Mouse (Mus musculus): ENCODE results near the gene Rnasel. TPM values are rescaled to one million over a fixed set of nuclear protein-coding genes. Genes with fewer than 3 reads are reported as not detected.
A peak's percentile ranks its signal among the peaks of the same experiment; 100 is the strongest.

Gene Rnasel
- polyA plus RNA-seq, 1 experiment from 2014 or later, result 24.5 TPM

DNA sequence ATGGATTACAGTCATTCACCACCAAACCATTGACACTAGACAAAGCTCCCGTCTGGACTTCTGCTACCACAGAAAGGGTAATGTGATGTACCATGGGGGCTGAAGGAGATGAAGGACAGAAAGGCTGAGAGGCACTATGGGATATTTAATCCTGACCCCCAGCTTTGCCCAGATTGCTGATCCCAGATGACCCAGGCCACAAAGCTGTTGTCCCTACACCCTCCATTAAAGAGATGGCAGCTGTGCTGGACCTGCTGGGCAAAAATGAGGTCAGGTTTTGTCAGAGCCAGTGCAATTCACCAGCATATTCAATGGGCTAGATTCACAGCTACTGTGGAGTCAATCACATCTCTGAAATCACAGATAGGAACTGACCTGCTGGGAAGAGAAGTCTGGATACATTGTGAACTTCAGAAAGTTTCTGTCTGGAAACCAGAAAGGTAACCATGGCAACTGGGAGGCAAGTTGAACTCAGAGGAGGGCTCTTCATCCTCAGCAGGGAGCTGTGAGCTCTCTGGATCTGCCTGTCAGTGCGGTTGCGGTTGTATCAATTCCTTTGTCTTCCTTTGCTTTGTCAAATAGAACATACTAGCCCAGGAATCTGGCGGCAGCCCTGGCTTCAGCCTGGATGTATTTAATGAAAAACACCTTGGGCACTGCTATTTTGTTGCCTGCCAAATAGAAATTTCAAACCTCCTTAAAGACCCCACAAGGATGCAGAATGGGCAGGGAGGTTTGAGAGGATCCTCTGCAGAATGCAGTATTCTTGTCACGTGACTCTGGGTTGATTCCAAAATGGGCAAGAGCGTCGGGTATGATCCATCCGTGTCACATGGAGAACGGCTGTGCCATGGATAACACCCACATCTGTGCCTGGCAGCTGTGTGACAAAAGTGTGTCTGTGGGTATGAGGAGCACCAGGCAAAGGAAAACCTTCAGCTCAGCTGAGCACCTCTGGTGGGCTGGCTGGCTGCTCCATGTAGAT is 11.8 kb upstream of the Rnasel start:
- WGBS (ENCODE audit: insufficient replicate concordance), result 46% methylated on average over 9 of the region's 9 CpGs
- H3K4me3 ChIP-seq (replicated peaks), result no peak overlapping the region
- no peaks in the 10 kb centered on the region for H3K9me3 ChIP-seq (replicated peaks)
- 0 out of 2 replicates have a peak, but pooled peaks cover 4% of the 10 kb centered on the region for H3K4me1 ChIP-seq (replicated peaks)
- no peak overlapping the region for H3K9ac ChIP-seq
- no peaks in the 10 kb centered on the region for H3K36me3 ChIP-seq (replicated peaks)
- no peak overlapping the region for H3K27ac ChIP-seq (replicated peaks)
- no peak for ATAC-seq (ENCODE audit: insufficient read depth)
- no peak overlapping the region for H3K4me2 ChIP-seq
- H3K27me3 ChIP-seq, result peaks cover 46% of the 10 kb centered on the region

- Histone ChIP-seq H3K9ac (no peak overlapping the region), H3K4me2 (peak overlapping the region; percentile 54), H3K27me3 (peaks cover 52% of the 10 kb centered on the region), H3K4me1 (replicated peaks) (0 out of 2 replicates have a peak, but pooled peaks cover 4% of the 10 kb centered on the region), H3K36me3 (replicated peaks) (no peaks in the 10 kb centered on the region), H3K9me3 (replicated peaks) (no peaks in the 10 kb centered on the region), H3K27ac (replicated peaks) (no peak overlapping the region), H3K4me3 (replicated peaks) (no peak overlapping the region)
- WGBS (ENCODE audit: insufficient replicate concordance), result 17% methylated on average over 13 of the region's 13 CpGs
- ATAC-seq (ENCODE audit: insufficient read depth), result no peak
Observed at GRCm38 (mm10) chr1:153739437-153740015, 9.7 kb upstream of the Rnasel start.

DNA sequence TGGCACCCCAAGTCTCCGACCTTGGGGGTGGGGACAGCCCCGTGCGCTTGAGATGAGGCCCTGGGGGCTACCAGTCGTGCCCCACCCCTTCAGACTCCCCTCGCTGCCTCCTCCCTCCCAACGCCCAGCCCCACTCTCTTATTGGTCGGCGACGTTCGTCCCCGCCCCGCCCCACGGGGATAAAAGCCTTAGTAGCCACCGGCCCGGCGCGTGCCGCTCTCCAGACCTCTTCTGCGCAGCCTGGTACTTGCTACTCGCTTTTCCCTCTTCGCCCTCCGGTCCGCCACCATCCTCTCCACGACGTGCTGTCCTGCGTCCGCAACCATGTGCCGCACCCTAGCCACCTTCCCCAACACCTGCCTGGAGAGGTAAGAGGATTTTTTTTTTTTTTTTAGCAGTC is 9.1 kb upstream of the Rnasel start, which contains the start of gene Rgs16:
Gene Rgs16 (plus strand): TSS at position 205 of the 400 bp plus-strand sequence.
- Histone ChIP-seq H3K9ac (no peak within 1 kb of the TSS), H3K27ac (replicated peaks) (no peak within 1 kb of the TSS), H3K4me3 (replicated peaks) (peak within 1 kb of the TSS; percentile 35), H3K4me2 (peak within 1 kb of the TSS; percentile 54), H3K9me3 (replicated peaks) (no peaks in the 10 kb centered on the region), H3K36me3 (replicated peaks) (no peaks in the 10 kb centered on the region), H3K4me1 (replicated peaks) (0 out of 2 replicates have a peak, but pooled peaks cover 4% of the 10 kb centered on the region), H3K27me3 (peaks cover 53% of the 10 kb centered on the region)
- WGBS (ENCODE audit: insufficient replicate concordance), result 2% methylated on average over 28 of the region's 28 CpGs
- ATAC-seq (ENCODE audit: insufficient read depth), result peak; percentile 54; the same call in 1 of the 2 replicates

GRCm38 (mm10) chr1:153740775-153741400 is 8.3 kb upstream of the Rnasel start:
- peak overlapping the region; percentile 35 for H3K4me3 ChIP-seq (replicated peaks)

GRCm38 (mm10) chr1:153741551-153742316 is 7.5 kb upstream of the Rnasel start:
- Histone ChIP-seq H3K4me3 (replicated peaks) (no peak overlapping the region), H3K27ac (replicated peaks) (no peak overlapping the region)
- WGBS (ENCODE audit: insufficient replicate concordance), result 63% methylated on average over 18 of the region's 18 CpGs

More at GRCm38 (mm10) chr1:153740775-153741400, 8.3 kb upstream of the Rnasel start:
- WGBS (ENCODE audit: insufficient replicate concordance), result 36% methylated on average over 12 of the region's 12 CpGs
- Histone ChIP-seq H3K27me3 (peaks cover 53% of the 10 kb centered on the region), H3K36me3 (replicated peaks) (no peaks in the 10 kb centered on the region), H3K9ac (no peak overlapping the region), H3K4me2 (peak overlapping the region; percentile 54), H3K4me1 (replicated peaks) (0 out of 2 replicates have a peak, but pooled peaks cover 4% of the 10 kb centered on the region), H3K9me3 (replicated peaks) (no peaks in the 10 kb centered on the region), H3K27ac (replicated peaks) (no peak overlapping the region)
- ATAC-seq (ENCODE audit: insufficient read depth), result no peak

GRCm38 (mm10) chr1:153742374-153743155 is 6.7 kb upstream of the Rnasel start:
- H3K36me3 ChIP-seq (replicated peaks), result no peaks in the 10 kb centered on the region
- H3K4me1 ChIP-seq (replicated peaks), result peaks cover 10% of the 10 kb centered on the region; the same call in 1 of the 2 replicates
- H3K4me2 ChIP-seq, result no peak overlapping the region
- H3K4me3 ChIP-seq (replicated peaks), result no peak overlapping the region
- H3K27me3 ChIP-seq, result peaks cover 53% of the 10 kb centered on the region
- no peaks in the 10 kb centered on the region for H3K9me3 ChIP-seq (replicated peaks)
- H3K27ac ChIP-seq (replicated peaks), result no peak overlapping the region
- ATAC-seq (ENCODE audit: insufficient read depth), result no peak
- WGBS (ENCODE audit: insufficient replicate concordance), result 33% methylated on average over 11 of the region's 11 CpGs
- no peak overlapping the region for H3K9ac ChIP-seq

More at GRCm38 (mm10) chr1:153741551-153742316, 7.5 kb upstream of the Rnasel start:
- Histone ChIP-seq H3K27me3 (peaks cover 53% of the 10 kb centered on the region), H3K9me3 (replicated peaks) (no peaks in the 10 kb centered on the region), H3K36me3 (replicated peaks) (no peaks in the 10 kb centered on the region), H3K4me2 (no peak overlapping the region), H3K9ac (no peak overlapping the region), H3K4me1 (replicated peaks) (0 out of 2 replicates have a peak, but pooled peaks cover 4% of the 10 kb centered on the region)
- no peak for ATAC-seq (ENCODE audit: insufficient read depth)

DNA sequence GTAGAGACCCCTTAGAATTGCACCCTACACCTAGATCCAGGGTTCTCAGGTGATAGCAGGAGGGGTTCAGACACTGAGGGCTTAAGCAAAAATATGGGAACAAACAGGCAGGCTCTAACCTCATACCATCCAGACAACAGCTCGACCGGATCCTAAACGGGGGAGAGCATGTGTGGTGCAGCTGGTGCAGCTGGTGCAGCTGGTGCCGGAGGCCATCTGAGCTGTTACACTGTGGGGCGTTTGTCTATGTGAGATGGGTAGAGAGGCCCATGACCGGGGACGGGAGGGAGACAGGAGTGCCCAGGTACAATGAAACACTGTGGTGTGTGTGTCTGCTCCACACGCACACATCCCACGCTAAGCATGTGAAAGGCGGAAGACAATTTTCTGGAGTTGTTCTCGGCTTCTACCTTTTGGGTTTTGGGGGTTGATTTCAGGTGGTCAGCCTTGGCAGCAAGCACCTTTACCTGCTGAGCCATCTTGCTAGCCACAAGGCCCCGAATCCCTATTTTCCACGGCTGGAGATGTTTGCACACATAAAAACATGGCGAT is 3.0 kb upstream of the Rnasel start:
- ATAC-seq (ENCODE audit: insufficient read depth), result no peak

DNA sequence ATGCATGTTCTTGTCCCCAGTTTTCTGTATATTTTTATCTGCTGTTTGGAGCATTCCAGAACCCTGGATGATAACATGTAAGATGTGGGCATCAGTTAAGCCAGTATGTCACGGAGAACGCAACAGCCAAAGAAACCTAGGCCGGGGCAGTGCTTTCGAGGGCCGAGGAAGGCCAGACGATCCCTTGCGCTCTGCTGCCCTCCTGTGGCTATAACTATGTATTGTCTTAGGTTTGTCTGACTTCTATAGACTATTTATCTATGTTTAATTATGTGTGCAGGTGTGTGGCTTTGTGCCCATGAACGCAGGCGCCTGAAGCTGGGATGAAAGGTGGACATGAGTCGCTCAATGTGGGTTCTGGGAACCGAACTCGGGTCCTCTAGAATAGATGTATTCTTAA is 2.5 kb upstream of the Rnasel start:
- peaks cover 44% of the 10 kb centered on the region for H3K4me1 ChIP-seq (replicated peaks)
- no peak overlapping the region for H3K4me3 ChIP-seq (replicated peaks)
- H3K4me2 ChIP-seq, result no peak overlapping the region
- 2% methylated on average over 12 of the region's 12 CpGs for WGBS (ENCODE audit: insufficient replicate concordance)
- H3K27me3 ChIP-seq, result peaks cover 11% of the 10 kb centered on the region
- ATAC-seq (ENCODE audit: insufficient read depth), result no peak
- no peaks in the 10 kb centered on the region for H3K9me3 ChIP-seq (replicated peaks)
- no peak overlapping the region for H3K9ac ChIP-seq
- no peak overlapping the region for H3K27ac ChIP-seq (replicated peaks)
- H3K36me3 ChIP-seq (replicated peaks), result no peaks in the 10 kb centered on the region

More for the DNA sequence above, 3.0 kb upstream of the Rnasel start:
- Histone ChIP-seq H3K4me2 (no peak overlapping the region), H3K36me3 (replicated peaks) (no peaks in the 10 kb centered on the region), H3K27ac (replicated peaks) (no peak overlapping the region), H3K9ac (no peak overlapping the region), H3K4me1 (replicated peaks) (peaks cover 38% of the 10 kb centered on the region), H3K4me3 (replicated peaks) (no peak overlapping the region), H3K27me3 (peaks cover 16% of the 10 kb centered on the region), H3K9me3 (replicated peaks) (no peaks in the 10 kb centered on the region)
- WGBS (ENCODE audit: insufficient replicate concordance), result 72% methylated on average over 14 of the region's 14 CpGs

DNA sequence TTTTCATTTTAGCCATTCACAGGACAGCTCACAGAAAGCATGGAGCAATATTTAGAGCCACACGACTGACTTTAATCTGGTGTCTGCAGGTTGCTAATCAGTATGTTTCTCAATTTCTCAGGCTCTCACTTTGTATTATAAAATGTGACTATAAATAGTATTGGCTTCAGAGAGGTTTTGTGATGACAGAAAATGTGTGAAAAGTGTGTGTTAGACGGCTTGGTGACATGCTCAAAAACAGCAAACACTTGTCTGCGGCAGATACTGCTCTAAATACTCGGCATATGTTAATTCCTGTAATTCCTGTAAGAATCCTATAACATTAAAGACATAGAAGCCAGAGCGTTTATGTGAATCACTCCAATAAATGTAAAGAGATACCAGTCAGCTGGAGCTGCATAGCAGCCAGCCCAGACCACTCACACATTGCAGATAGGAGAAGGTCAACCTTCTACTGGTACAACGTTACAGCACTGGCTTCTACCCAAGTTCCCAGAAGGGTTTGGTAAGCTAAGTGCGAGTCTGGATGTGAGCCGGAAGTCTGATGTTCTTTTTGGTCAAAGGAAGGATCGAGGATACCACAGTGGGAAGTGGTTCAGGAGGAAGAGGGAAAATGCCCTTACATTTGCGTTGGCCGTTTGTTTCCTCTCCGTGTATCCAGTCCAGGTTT is 1.2 kb upstream of the Rnasel start:
- Histone ChIP-seq H3K4me3 (replicated peaks) (peak overlapping the region; percentile 66), H3K9ac (no peak overlapping the region), H3K27me3 (peaks cover 7% of the 10 kb centered on the region; the same call in 1 of the 2 replicates), H3K27ac (replicated peaks) (peak overlapping the region; percentile 92; the same call in 1 of the 2 replicates), H3K9me3 (replicated peaks) (no peaks in the 10 kb centered on the region), H3K4me2 (peak overlapping the region; percentile 78), H3K4me1 (replicated peaks) (peaks cover 55% of the 10 kb centered on the region), H3K36me3 (replicated peaks) (no peaks in the 10 kb centered on the region)
- WGBS (ENCODE audit: insufficient replicate concordance), result 53% methylated on average over 12 of the region's 12 CpGs
- ATAC-seq (ENCODE audit: insufficient read depth), result no peak
